Mouse (Mus musculus) heart, embryonic 14.5 days (tissue): ENCODE results near the gene Boc. TPM values are rescaled to one million over a fixed set of nuclear protein-coding genes. Genes with fewer than 3 reads are reported as not detected.
A peak's percentile ranks its signal among the peaks of the same experiment; 100 is the strongest.

Experiments used
- ATAC-seq: fragments of 200-750 bp; cut with Nextera tagmentation; 2 replicates; pipeline ENCODE4 v1.8.0; 2017; ENCODE audit warnings: low read depth, moderate TSS enrichment; ENCODE audit not compliant: insufficient number of reproducible peaks, insufficient read depth, low FRiP score
- H3K27ac ChIP-seq, 2 experiments: fragments of 200-500 bp in 1 of 2; fragments of 300-500 bp in 1 of 2; sonication (generic) in 1 of 2; replicated peaks in 1 of 2; 2 replicates each; pipeline ENCODE4 v1.5.1; 2012 to 2014; ENCODE audit warnings: low read depth in 2 of 2, low read length in 2 of 2, control low read depth in 1 of 2, mild to moderate bottlenecking in 1 of 2, mixed read lengths in 1 of 2; ENCODE audit not compliant: control insufficient read depth in 1 of 2, insufficient read depth in 1 of 2
- H3K27me3 ChIP-seq: fragments of 300-500 bp; sonication (generic); 2 replicates; pipeline ENCODE4 v1.6.1; 2014; ENCODE audit warnings: mild to moderate bottlenecking, low read length, control low read depth; ENCODE audit not compliant: control insufficient read depth, insufficient read depth
- H3K36me3 ChIP-seq: fragments of 300-500 bp; sonication (generic); 2 replicates; pipeline ENCODE4 v1.6.1; 2014; ENCODE audit warnings: mild to moderate bottlenecking, control low read depth, low read length, mixed read lengths; ENCODE audit not compliant: control insufficient read depth, insufficient read depth
- H3K4me1 ChIP-seq, 2 experiments: fragments of 200-500 bp in 1 of 2; fragments of 300-500 bp in 1 of 2; sonication (generic) in 1 of 2; 2 replicates each; pipeline ENCODE4 v1.6.1; 2012 to 2014; ENCODE audit warnings: low read length in 2 of 2, control low read depth in 1 of 2, mixed read lengths in 1 of 2; ENCODE audit not compliant: control insufficient read depth in 2 of 2, insufficient read depth in 2 of 2
- H3K4me2 ChIP-seq: fragments of 300-500 bp; sonication (generic); 2 replicates; pipeline ENCODE4 v1.6.1; 2014; ENCODE audit warnings: mild to moderate bottlenecking, low read length
- H3K4me3 ChIP-seq, 2 experiments: fragments of 200-500 bp in 1 of 2; fragments of 300-500 bp in 1 of 2; sonication (generic) in 1 of 2; 2 replicates each; pipeline ENCODE4 v1.5.1; 2012 to 2014; ENCODE audit warnings: low read length in 2 of 2, mild to moderate bottlenecking in 2 of 2, control low read depth in 1 of 2, low read depth in 1 of 2, moderate library complexity in 1 of 2; ENCODE audit not compliant: control insufficient read depth in 1 of 2, insufficient read depth in 1 of 2
- H3K9ac ChIP-seq: fragments of 300-500 bp; sonication (generic); 2 replicates; pipeline ENCODE4 v1.6.1; 2014; ENCODE audit warnings: mild to moderate bottlenecking, low read length
- H3K9me3 ChIP-seq: fragments of 300-500 bp; sonication (generic); 2 replicates; pipeline ENCODE4 v1.6.1; 2016; ENCODE audit warnings: low read length, control low read depth; ENCODE audit not compliant: control insufficient read depth
- WGBS: fragments of 180-500 bp; shearing (Covaris S2); extraction: QIAGEN DNeasy Blood & Tissue Kit; methylation state at CpG from one replicate; pipeline ENCODE4 v1.1.7; 2014; 5-methylcytosine and 5-hydroxymethylcytosine counted together
- polyA plus RNA-seq: library from polyadenylated mRNA; unstranded; fragments of >200 nt; fragmentation: Nextera tagmentation; extraction: Ambion mirVana; gene quantifications from 2 replicates; pipeline ENCODE4 v1.2.1, GENCODE M21; 2014

Boc gene
- polyA plus RNA-seq, 1 experiment from 2014 or later: 7.6 TPM

GRCm38 (mm10) chr16:44496971-44497464, 61.7 kb downstream of the Boc start:
- Histone ChIP-seq H3K4me2 (no peak overlapping the region), H3K4me1 (peaks cover 0 to 7% of the 10 kb centered on the region in 2 experiments; a peak in 2 of 4 replicates), H3K9me3 (peaks cover 5% of the 10 kb centered on the region; the same call in 1 of the 2 replicates), H3K9ac (no peak overlapping the region), H3K36me3 (peaks cover 61% of the 10 kb centered on the region), H3K27ac (no peak overlapping the region), H3K4me3 (no peak overlapping the region), H3K27me3 (no peaks in the 10 kb centered on the region)
- WGBS: 81% methylated on average over 15 of the region's 15 CpGs
- no peak for ATAC-seq

GRCm38 (mm10) chr16:44494441-44495108, 64.1 kb downstream of the Boc start:
- no peak overlapping the region for H3K4me2 ChIP-seq
- peak overlapping the region; percentile 56 to 57 for H3K27ac ChIP-seq
- no peak overlapping the region for H3K9ac ChIP-seq
- peaks cover 59% of the 10 kb centered on the region for H3K36me3 ChIP-seq
- H3K4me3 ChIP-seq: no peak overlapping the region
- peaks cover 5% of the 10 kb centered on the region; the same call in 1 of the 2 replicates for H3K9me3 ChIP-seq
- ATAC-seq: 0 out of 2 replicates have a peak, but pooled peaks have one; percentile 11
- H3K4me1 ChIP-seq: peaks cover 0 to 7% of the 10 kb centered on the region in 2 experiments; a peak in 2 of 4 replicates
- WGBS: 41% methylated on average over 8 of the region's 8 CpGs
- H3K27me3 ChIP-seq: no peaks in the 10 kb centered on the region

- WGBS: 52% methylated on average over 6 of the region's 6 CpGs
- Histone ChIP-seq H3K36me3 (peaks cover 59% of the 10 kb centered on the region), H3K27ac (peak overlapping the region; percentile 56 to 57; a peak in 1 of 4 replicates)
These were observed 64.8 kb downstream of the Boc start for GRCm38 (mm10) chr16:44493868-44494267.

GRCm38 (mm10) chr16:44492706-44493105, 66.0 kb downstream of the Boc start:
- Histone ChIP-seq H3K9me3 (no peaks in the 10 kb centered on the region), H3K36me3 (peaks cover 59% of the 10 kb centered on the region), H3K4me2 (no peak overlapping the region), H3K9ac (no peak overlapping the region), H3K27ac (no peak overlapping the region), H3K4me3 (no peak overlapping the region), H3K4me1 (peaks cover 0 to 7% of the 10 kb centered on the region in 2 experiments; a peak in 2 of 4 replicates), H3K27me3 (no peaks in the 10 kb centered on the region)
- WGBS: 65% methylated on average over 9 of the region's 9 CpGs
- ATAC-seq: no peak

More at GRCm38 (mm10) chr16:44493868-44494267, 64.8 kb downstream of the Boc start:
- H3K4me1 ChIP-seq: peaks cover 0 to 7% of the 10 kb centered on the region in 2 experiments; a peak in 2 of 4 replicates
- H3K4me2 ChIP-seq: no peak overlapping the region
- H3K9ac ChIP-seq: no peak overlapping the region
- peaks cover 5% of the 10 kb centered on the region; the same call in 1 of the 2 replicates for H3K9me3 ChIP-seq
- no peak for ATAC-seq
- H3K27me3 ChIP-seq: no peaks in the 10 kb centered on the region
- H3K4me3 ChIP-seq: no peak overlapping the region

DNA sequence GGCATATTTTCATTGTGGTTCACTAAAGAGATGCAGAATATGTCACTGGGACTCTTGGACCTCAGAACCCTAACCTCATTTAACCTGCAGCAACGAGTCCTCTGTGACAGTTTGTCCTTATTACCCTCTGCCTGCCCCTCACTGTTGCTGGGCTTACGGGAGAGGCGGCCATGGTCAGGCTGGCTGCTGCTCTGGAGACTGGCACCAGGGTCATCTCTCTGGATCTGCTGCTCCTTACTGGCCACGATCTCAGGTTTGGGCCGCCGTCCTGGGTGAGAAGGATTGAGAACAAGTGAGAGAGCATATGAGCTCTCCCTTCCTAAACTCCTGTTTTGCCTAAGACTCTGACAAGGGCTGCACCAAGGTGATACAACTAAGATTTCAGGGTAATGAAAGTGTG, 66.5 kb downstream of the Boc start:
- WGBS: 85% methylated on average over 6 of the region's 6 CpGs
- H3K36me3 ChIP-seq: peaks cover 59% of the 10 kb centered on the region
- no peak for ATAC-seq

GRCm38 (mm10) chr16:44491051-44491450, 67.6 kb downstream of the Boc start:
- H3K4me3 ChIP-seq: no peak overlapping the region
- peaks cover 58% of the 10 kb centered on the region for H3K36me3 ChIP-seq
- no peaks in the 10 kb centered on the region for H3K27me3 ChIP-seq
- no peak overlapping the region for H3K27ac ChIP-seq
- no peak overlapping the region for H3K9ac ChIP-seq
- WGBS: 76% methylated on average over 9 of the region's 9 CpGs
- H3K9me3 ChIP-seq: no peaks in the 10 kb centered on the region
- H3K4me2 ChIP-seq: no peak overlapping the region
- H3K4me1 ChIP-seq: peaks cover 0 to 7% of the 10 kb centered on the region in 2 experiments; a peak in 2 of 4 replicates
- no peak for ATAC-seq

More for the DNA sequence above, 66.5 kb downstream of the Boc start:
- H3K4me1 ChIP-seq: peaks cover 0 to 7% of the 10 kb centered on the region in 2 experiments; a peak in 2 of 4 replicates
- no peak overlapping the region for H3K4me2 ChIP-seq
- H3K27me3 ChIP-seq: no peaks in the 10 kb centered on the region
- H3K9ac ChIP-seq: no peak overlapping the region
- no peaks in the 10 kb centered on the region for H3K9me3 ChIP-seq
- no peak overlapping the region for H3K4me3 ChIP-seq
- no peak overlapping the region for H3K27ac ChIP-seq

DNA sequence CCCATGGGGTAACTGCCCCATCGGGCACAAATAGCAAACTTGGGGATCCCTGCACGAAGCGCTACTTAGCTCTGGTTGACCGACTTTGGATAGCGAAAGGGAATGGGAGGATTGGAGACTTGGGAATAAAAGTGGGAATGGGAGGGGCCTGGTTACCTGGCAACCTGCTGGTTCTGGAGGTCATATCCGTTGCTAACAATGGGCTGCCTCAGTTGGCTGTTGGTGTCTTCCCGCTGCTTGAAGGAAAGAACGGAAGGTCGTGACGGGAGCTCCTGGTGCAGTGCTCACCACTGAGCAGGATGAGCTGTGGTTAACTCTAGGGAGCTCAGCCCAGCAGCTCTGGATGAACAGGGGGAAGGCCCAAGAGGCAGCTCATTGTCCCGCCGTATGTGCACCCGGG, 71.5 kb downstream of the Boc start:
- Histone ChIP-seq H3K9ac (no peak overlapping the region), H3K9me3 (no peaks in the 10 kb centered on the region), H3K4me2 (no peak overlapping the region), H3K36me3 (peaks cover 59% of the 10 kb centered on the region), H3K27ac (no peak overlapping the region), H3K27me3 (0 out of 2 replicates have a peak, but pooled peaks cover 4% of the 10 kb centered on the region), H3K4me1 (no peaks in the 10 kb centered on the region), H3K4me3 (no peak overlapping the region)
- ATAC-seq: no peak
- WGBS: 89% methylated on average over 13 of the region's 13 CpGs
